Mouse (Mus musculus) hindbrain, postnatal 0 days (tissue): Measurements from ENCODE around the gene Gck. TPM values are rescaled to one million over a fixed set of nuclear protein-coding genes. Genes with fewer than 3 reads are reported as not detected.
A peak's percentile ranks its signal among the peaks of the same experiment; 100 is the strongest.
"Not testable (repeated sequence)": the region's sequence is repeated elsewhere in the genome, so short reads cannot be mapped to it uniquely, and the experiment has no call there.

Experiments used
- ATAC-seq: fragments of 200-750 bp; cut with Nextera tagmentation; 2 replicates; pipeline ENCODE4 v1.8.0; 2017; ENCODE audit warnings: mild to moderate bottlenecking, moderate TSS enrichment, moderate library complexity
- DNase-seq: peaks from one replicate; pipeline ENCODE4 v3.0.0-alpha.2; 2015; ENCODE audit warnings: low spot score
- H3K27ac ChIP-seq: fragments of 300-500 bp; sonication (generic); 2 replicates; pipeline ENCODE4 v1.5.1; 2014; ENCODE audit warnings: mild to moderate bottlenecking
- H3K27me3 ChIP-seq: fragments of 300-500 bp; sonication (generic); 2 replicates; pipeline ENCODE4 v1.6.1; 2014; ENCODE audit warnings: low read length, mixed read lengths; ENCODE audit not compliant: insufficient read depth
- H3K36me3 ChIP-seq: fragments of 300-500 bp; sonication (generic); 2 replicates; pipeline ENCODE4 v1.6.1; 2014; ENCODE audit warnings: low read length, mixed read lengths; ENCODE audit not compliant: insufficient read depth
- H3K4me1 ChIP-seq: fragments of 300-500 bp; sonication (generic); 2 replicates; pipeline ENCODE4 v1.6.1; 2014; ENCODE audit warnings: antibody characterized with exemption, low read length, mixed read lengths; ENCODE audit not compliant: insufficient read depth
- H3K4me2 ChIP-seq: fragments of 300-500 bp; sonication (generic); 2 replicates; pipeline ENCODE4 v1.6.1; 2014; ENCODE audit warnings: low read depth, mild to moderate bottlenecking, low read length, moderate library complexity, mixed read lengths
- H3K4me3 ChIP-seq: fragments of 300-500 bp; sonication (generic); 2 replicates; pipeline ENCODE4 v1.5.1; 2014; ENCODE audit warnings: low read length
- H3K9ac ChIP-seq: fragments of 300-500 bp; sonication (generic); replicated peaks from 2 replicates; pipeline ENCODE4 v1.6.1; 2014; ENCODE audit warnings: mild to moderate bottlenecking, low read length, moderate library complexity, mixed read lengths
- H3K9me3 ChIP-seq: fragments of 300-500 bp; sonication (generic); 2 replicates; pipeline ENCODE4 v1.6.1; 2016; ENCODE audit warnings: low read length, mixed read lengths
- CTCF ChIP-seq: IDR thresholded peaks from 2 replicates; pipeline ENCODE4 v1.5.1; 2016; ENCODE audit warnings: antibody characterized with exemption, control low read depth, low read depth
- WGBS: fragments of 180-500 bp; shearing (Covaris S2); extraction: QIAGEN DNeasy Blood & Tissue Kit; methylation state at CpG from one replicate; pipeline ENCODE4 v1.1.7; 2014; 5-methylcytosine and 5-hydroxymethylcytosine counted together
- polyA plus RNA-seq: library from polyadenylated mRNA; unstranded; fragments of >200 nt; fragmentation: Nextera tagmentation; extraction: Ambion mirVana; gene quantifications from 2 replicates; pipeline ENCODE4 v1.2.1, GENCODE M21; 2015
- total RNA-seq: library from RNA; depleted of rRNA; stranded (reverse); fragments of >200 nt; gene quantifications from 2 replicates; pipeline ENCODE4 v1.2.3, GENCODE M21; 2014

The Gck gene
- total and polyA plus RNA-seq, 2 experiments from 2014 or later: 3.2 to 7.5 TPM

DNA sequence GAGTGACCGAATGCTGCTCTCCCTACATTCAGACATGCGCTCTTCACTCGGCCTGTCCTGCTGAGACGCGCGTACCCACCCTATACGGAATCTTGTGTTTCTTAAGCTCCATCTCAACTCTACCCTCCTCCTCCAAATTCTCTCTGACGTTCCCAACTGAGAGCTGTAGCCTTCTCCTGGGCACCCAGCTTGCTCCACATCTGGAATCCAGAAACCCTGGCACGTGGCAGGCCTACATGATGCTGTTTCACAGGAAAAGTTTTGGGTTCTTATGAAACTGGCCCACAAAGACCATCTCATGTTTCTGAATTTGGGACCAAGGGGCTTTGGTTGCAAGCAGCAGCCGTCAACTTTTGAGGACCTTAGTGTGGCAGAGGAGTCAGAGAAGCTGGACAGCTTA lies 50.6 kb downstream of the Gck start:
- Histone ChIP-seq H3K4me3 (no peak overlapping the region), H3K27me3 (no peaks in the 10 kb centered on the region), H3K9ac (no peak overlapping the region), H3K9me3 (no peaks in the 10 kb centered on the region), H3K4me2 (no peak overlapping the region), H3K36me3 (no peaks in the 10 kb centered on the region), H3K4me1 (peaks cover 15% of the 10 kb centered on the region), H3K27ac (no peak overlapping the region)
- WGBS: 93% methylated on average over 10 of the region's 10 CpGs
- DNase-seq (no peak), ATAC-seq (no peak)
- no peak for TF ChIP-seq CTCF

DNA sequence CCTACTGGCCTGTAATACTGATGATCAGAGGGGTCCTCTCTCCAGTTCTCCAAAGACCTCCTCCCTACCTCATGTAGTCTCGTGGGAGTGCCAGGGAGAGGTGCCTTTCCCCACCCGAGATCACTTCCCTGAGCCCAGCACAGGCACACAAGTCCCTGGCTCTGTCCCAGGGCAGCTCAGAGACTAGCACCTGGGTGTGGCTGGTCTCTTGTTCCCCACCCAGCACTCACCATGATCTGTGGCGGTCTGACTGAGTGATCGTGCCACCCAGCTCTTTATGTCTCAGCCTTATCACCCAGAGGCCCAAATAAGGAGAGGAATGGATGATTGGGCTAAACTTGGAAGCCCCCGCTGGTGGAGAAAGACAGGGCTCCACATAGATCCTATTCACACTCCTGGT lies 51.4 kb downstream of the Gck start, which contains the start of gene Myl7:
TSS of gene Myl7 (minus strand) at position 252 of the 400 bp plus-strand sequence.
- H3K4me2 ChIP-seq: no peak within 1 kb of the TSS
- no peaks in the 10 kb centered on the region for H3K9me3 ChIP-seq
- no peak for DNase-seq
- H3K9ac ChIP-seq: no peak within 1 kb of the TSS
- WGBS: 68% methylated on average over 5 of the region's 5 CpGs
- TF ChIP-seq CTCF: no peak
- H3K27ac ChIP-seq: no peak within 1 kb of the TSS
- no peak within 1 kb of the TSS for H3K4me3 ChIP-seq
- ATAC-seq: no peak
- no peaks in the 10 kb centered on the region for H3K36me3 ChIP-seq
- H3K27me3 ChIP-seq: no peaks in the 10 kb centered on the region
- H3K4me1 ChIP-seq: peaks cover 15% of the 10 kb centered on the region

DNA sequence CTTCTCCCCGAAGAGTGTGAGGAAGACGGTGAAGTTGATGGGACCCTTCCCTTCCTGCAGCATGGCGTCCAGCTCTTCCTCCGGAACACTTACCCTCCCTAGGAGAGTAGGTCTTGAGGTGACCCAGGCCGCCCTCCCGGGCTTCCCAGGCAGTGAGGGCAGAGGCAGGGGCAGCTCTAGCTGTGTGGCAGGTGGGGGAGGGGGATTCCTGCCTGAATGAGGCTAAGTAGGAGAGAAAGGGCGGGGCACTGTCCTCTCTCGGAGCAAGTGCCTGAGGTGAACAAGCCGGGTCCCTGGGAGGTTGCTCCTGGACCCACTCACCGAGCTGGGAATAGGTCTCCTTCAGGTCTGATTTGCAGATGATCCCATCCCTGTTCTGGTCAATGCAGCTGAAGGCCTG lies 52.0 kb downstream of the Gck start:
- Histone ChIP-seq H3K27me3 (no peaks in the 10 kb centered on the region), H3K4me2 (no peak overlapping the region), H3K27ac (no peak overlapping the region), H3K36me3 (no peaks in the 10 kb centered on the region), H3K9me3 (no peaks in the 10 kb centered on the region), H3K9ac (no peak overlapping the region), H3K4me1 (peaks cover 15% of the 10 kb centered on the region), H3K4me3 (no peak overlapping the region)
- WGBS: 25% methylated on average over 10 of the region's 10 CpGs
- DNase-seq: no peak
- ATAC-seq: no peak
- TF ChIP-seq CTCF: no peak

DNA sequence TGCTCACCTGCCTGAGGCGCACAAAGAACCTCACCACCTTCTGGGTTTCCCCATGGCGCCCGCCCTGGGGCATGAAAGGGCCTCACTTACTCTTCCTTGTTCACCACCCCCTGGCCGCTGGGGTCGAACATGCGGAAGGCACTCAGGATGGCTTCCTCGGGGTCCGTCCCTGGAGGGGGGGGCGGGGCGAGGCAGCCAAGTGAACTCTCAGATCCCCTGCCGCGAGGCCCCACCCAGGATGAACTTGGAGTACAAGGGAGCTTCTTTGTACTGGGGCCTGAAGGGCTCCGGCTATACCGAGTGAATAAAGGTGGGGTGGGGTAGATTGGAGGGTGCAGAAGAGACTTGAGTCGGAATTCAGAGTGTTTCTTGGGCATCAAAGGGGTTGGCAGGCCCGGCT lies 52.7 kb downstream of the Gck start:
- H3K4me2 ChIP-seq: no peak overlapping the region
- no peak for TF ChIP-seq CTCF
- ATAC-seq: no peak
- no peaks in the 10 kb centered on the region for H3K36me3 ChIP-seq
- H3K9ac ChIP-seq: no peak overlapping the region
- H3K27me3 ChIP-seq: no peaks in the 10 kb centered on the region
- no peak overlapping the region for H3K4me3 ChIP-seq
- no peak for DNase-seq
- peaks cover 12% of the 10 kb centered on the region for H3K4me1 ChIP-seq
- 17% methylated on average over 16 of the region's 16 CpGs for WGBS
- no peaks in the 10 kb centered on the region for H3K9me3 ChIP-seq
- no peak overlapping the region for H3K27ac ChIP-seq

DNA sequence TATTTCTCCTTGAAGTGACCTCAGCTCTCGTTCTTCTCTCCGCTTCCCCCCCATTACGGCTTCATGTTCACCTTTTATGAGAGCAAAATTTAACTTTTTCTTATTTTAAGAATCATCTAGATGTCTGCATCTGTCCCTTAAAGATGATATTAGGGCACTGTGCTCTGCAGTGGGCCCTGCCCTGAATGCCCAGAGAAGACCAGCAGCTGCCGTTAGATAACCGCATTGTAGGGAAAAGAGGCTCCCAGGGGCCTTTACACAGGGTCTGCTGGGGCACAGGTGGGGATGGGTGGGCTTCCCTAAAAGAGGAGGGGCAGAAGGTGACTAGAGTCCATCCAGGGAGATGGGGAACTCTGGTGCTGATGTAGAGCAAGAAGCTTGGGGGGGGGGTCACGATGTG lies 56.1 kb downstream of the Gck start:
- 68% methylated on average over 6 of the region's 6 CpGs for whole genome bisulfite sequencing
- Histone ChIP-seq H3K9ac (no peak overlapping the region), H3K27me3 (no peaks in the 10 kb centered on the region), H3K9me3 (no peaks in the 10 kb centered on the region), H3K4me1 (peaks cover 5% of the 10 kb centered on the region), H3K27ac (no peak overlapping the region), H3K4me3 (no peak overlapping the region), H3K36me3 (no peaks in the 10 kb centered on the region), H3K4me2 (no peak overlapping the region)
- DNase-seq: no peak
- no peak for TF ChIP-seq CTCF
- no peak for ATAC-seq

DNA sequence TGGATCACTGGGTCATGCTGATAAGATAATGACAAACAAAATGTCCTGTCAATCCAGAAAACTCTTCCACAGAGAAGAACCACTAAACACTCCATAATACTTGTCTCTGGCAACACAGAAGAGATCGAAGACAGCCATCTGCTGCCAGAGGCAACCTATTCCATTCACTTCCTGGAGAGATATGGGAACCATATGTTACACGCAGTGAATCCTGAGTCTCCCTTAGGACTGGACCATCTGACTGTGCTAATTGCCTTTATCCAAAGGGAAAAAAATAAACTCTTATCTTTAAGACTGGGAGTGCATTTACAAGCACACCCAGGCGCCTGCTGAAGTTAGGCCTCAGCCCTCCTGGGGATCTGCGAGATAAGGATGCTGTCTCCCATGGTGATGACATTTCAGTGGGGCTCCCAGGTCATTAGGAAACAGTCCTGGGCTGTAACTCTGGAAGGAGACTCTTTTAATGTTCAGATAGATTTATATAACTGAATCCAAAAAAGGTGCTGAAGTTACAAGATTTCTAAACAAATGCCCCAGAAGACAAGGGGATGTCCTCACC lies 57.0 kb downstream of the Gck start:
- Histone ChIP-seq H3K4me1 (peaks cover 5% of the 10 kb centered on the region), H3K27ac (peak overlapping the region; percentile 58; the same call in 1 of the 2 replicates), H3K27me3 (no peaks in the 10 kb centered on the region), H3K4me3 (no peak overlapping the region), H3K4me2 (no peak overlapping the region), H3K9me3 (no peaks in the 10 kb centered on the region), H3K36me3 (no peaks in the 10 kb centered on the region), H3K9ac (no peak overlapping the region)
- WGBS: 41% methylated on average over 4 of the region's 4 CpGs
- DNase-seq: peak; percentile 16
- TF ChIP-seq CTCF: no peak
- no peak for ATAC-seq

DNA sequence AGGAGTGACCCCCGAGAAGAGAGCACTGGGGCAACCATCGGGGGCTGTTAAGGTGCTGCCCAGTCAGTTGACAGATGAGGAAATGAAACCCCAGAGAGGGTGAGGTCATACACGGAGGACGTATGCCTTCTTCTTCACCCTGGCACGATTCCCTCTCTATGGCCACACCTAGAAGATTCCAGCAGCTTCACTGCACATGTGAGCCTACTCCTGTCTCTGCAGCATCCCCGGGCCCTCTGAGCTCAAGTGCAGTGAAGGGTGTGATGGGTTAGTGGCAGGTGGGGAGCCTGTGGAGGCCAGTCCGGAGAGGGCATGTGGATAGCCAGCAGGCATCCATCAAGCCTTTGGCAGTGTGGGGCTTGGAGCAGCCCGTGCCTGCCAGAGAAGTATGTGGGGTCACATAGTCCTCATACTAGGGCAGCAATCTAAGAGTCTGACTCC lies 57.7 kb downstream of the Gck start:
- no peak overlapping the region for H3K4me3 ChIP-seq
- peaks cover 5% of the 10 kb centered on the region for H3K4me1 ChIP-seq
- peak overlapping the region; percentile 58; the same call in 1 of the 2 replicates for H3K27ac ChIP-seq
- no peaks in the 10 kb centered on the region for H3K27me3 ChIP-seq
- whole genome bisulfite sequencing: 45% methylated on average over 8 of the region's 8 CpGs
- peak; percentile 32 for DNase-seq
- ATAC-seq: peak; percentile 54
- TF ChIP-seq CTCF: no peak
- H3K9ac ChIP-seq: no peak overlapping the region
- H3K9me3 ChIP-seq: no peaks in the 10 kb centered on the region
- no peak overlapping the region for H3K4me2 ChIP-seq
- no peaks in the 10 kb centered on the region for H3K36me3 ChIP-seq

DNA sequence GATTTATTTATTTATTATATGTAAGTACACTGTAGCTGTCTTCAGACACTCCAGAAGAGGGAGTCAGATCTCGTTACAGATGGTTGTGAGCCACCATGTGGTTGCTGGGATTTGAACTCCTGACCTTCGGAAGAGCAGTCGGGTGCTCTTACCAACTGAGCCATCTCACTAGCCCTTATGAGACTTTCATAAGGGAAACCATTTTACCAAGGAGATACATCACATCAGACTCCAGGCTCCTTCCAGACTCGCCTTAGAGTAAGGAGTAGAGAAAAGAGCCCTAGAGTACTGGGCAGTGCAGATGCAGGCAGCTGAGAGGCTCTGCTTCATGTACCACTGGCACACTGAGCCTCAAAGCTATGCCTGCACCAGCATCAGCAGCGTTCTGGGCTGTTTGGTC lies 61.3 kb downstream of the Gck start:
- 72% methylated on average over 5 of the region's 5 CpGs for WGBS
- H3K9ac ChIP-seq, H3K4me1 ChIP-seq: not testable (repeated sequence)

More for the DNA sequence above, 61.3 kb downstream of the Gck start:
- not testable (repeated sequence) for H3K9me3 ChIP-seq, H3K4me3 ChIP-seq, DNase-seq, H3K27ac ChIP-seq, H3K27me3 ChIP-seq, H3K36me3 ChIP-seq, H3K4me2 ChIP-seq, ATAC-seq
